Mouse (Mus musculus) frontal cortex, adult (tissue): ENCODE results near the gene Phka2.
A peak's percentile ranks its signal among the peaks of the same experiment; 100 is the strongest.

Experiments used
- ATAC-seq: cut with Nextera tagmentation; 2 replicates; pipeline ENCODE4 v1.9.2; 2017; ENCODE audit warnings: mild to moderate bottlenecking, moderate library complexity, mixed read lengths; ENCODE audit not compliant: low TSS enrichment

The Phka2 gene

DNA sequence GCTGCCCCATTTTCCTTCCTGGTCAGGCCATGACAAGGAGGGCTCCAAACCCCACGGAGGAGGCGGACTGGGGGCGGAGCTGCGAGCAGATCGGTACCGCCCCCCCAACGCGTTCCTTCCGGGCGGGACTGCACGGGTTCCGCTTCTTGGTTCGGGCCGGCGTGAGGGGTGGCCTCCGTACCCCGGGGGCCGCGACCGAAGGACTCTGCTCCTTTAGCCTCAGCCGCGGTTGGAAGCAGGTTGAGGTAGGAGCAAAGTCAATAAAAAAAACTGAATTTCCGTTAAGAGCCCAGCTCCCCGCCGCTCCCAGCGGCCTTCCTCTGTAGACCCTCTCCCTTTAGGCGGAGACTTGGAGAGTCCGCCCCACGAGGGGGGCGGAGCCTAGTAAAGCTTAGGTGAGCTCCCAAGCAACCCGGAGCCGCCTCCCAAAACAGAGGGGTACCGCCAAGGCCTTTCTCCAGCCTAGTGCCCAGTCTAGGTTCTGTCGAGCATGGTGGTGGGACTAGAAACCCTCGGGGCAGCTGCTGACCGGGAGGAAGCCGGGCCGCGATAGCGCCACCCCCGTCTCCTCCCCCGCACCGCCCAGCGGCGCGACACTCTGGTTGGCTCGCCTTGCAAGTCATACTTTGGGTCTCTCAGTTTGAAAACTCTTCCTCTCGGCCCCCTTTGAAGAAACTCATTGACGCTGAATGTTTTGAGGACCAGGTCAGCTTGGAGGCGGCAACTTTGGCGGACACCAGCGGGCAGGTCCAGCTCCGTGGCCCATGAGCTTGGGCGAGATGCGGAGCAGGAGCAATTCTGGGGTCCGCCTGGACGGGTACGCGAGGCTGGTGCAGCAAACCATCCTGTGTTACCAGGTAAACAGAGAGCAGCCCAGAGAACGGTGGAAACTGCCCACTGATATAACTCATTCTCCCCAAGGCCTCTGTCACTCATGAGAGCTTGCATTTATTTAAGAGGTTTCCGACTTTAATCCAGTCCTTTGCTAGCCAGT is at the start of gene Phka2:
Phka2 (plus strand) TSS at position 119 of the 994 bp plus-strand sequence.
- peak; percentile 95 for ATAC-seq

DNA sequence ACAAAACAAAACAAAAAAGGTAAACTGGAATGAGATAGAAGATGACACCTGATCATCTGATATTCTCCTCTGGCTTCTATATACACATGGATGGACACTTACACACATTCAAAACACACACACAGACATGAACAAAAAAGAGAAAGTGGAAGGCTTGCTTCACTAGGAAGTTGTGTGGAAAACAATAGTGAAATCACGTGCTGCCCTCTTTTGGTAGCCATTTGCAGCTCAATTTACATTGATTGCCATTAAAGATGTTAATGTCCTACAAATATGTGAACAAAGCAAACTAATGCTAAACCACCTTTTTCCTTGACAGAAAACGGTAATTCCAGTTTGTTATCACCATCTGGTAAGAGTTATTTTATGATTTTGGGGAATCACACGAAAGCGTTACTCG is 46.3 kb upstream of the Phka2 start:
- no peak for ATAC-seq

DNA sequence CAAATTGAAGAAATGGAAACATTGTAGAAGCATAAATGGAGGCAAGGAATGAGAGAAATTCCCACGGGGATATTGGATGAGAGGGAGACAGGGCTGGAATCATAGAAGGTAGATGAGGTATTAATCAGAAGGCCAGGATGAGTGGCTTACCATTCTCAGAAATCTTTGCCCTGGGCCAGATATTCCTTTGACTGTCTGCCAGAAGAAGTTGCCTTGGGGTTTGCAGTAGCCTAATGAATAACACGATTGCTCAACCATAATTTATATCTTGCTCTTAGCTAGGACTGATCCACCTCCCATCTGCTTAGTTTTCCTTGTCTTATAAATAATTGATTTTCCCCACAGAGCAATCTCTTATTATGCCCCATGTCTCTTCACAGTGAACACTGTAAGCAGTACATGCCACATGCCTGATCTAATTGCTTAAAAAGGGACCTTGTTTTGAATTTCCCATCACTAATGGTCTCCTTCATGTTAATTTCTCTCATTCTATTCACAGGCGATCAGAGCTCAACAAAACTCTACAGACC is 30.6 kb upstream of the Phka2 start:
- no peak for ATAC-seq

DNA sequence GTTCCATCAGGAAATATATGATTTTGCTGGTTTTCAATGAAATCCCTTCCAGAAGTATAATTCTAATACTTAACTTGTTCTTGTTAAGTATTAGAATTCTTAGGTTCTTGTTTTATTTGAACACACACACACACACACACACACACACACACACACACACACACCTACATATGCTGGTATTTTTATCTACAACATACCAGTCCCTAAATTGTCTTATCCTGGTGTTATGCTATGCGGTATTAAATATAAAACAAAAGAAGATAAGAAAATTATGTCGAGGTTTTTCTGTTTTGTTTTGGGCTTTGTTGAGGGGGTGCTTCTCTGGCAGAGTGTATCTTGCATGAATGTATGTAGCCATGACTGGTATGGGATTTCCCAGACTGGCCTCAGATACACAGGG is 12.2 kb upstream of the Phka2 start:
- no peak for ATAC-seq

DNA sequence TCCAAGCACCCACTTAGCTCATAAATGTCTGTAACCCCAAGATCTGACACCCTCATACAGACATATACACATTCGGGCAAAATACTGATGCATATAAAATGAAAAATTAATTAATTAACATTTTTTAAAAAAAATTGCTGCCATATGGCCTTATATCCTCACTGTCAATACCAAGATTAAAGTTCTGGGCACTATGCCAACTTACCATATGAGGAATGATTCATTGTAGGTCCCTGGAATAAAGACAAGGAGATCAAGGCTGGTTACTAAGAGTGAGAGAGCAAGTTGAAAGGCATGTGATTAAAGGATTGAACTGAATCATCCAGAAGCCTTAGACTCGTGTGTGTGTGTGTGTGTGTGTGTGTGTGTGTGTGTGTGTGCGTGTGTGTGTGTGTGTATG is 7.6 kb upstream of the Phka2 start:
- no peak for ATAC-seq

DNA sequence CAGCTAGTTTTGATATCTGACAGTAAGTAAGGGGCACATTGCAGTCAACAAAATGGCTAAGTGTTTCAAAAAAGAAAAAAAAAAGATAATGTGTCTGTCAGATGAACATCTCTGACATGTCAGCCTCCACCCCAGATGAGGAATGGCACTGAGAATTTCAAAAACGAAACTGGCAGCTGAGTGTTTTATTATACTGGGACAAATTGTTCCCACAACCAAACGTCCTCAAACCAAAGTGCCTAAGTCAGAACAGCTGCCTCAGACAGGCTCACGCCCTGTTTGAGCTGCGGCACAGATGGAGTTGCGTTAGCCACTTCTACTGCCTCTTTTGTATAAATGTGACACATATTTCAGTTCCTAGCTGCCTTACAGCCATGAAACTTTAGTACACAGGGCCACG is 7.0 kb upstream of the Phka2 start:
- ATAC-seq, result no peak

DNA sequence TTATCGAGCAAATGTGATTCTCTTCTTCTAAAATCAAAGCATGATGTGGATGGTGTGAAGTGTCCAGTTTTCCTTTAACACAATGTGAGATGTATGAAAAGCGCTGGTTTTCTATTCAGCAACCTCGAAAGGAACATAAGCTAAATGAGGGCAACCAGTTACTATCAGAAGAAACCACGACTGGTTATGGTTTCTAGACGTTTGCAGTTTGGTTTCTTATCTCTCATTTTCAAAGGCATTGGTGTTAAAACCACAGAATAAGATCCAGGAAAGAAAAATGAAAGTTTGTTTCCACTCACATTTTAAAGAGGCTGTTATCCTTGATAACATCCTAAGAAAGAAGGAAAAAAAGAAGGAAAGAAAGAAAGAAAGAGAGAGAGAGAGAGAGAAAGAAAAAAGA is 5.5 kb upstream of the Phka2 start:
- ATAC-seq, result no peak

DNA sequence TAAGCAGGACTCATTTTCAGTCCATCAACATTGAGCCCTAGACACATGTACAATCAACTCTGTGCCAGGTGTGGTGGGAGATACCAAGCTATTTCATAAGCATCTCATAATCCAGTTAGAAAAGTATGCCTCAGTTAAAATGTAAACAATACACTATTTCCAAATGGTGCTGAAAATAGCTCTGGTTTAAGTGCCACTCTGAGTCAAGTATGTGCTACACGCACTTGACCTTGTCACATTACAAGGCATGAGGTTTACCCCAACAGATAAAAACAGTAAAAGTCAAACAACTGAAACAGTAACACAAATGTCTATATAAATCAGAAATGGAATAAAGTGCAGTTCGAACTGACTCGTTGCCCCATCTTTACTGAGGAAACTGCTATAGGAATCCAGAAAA is 871 bp upstream of the Phka2 start:
- no peak for ATAC-seq

DNA sequence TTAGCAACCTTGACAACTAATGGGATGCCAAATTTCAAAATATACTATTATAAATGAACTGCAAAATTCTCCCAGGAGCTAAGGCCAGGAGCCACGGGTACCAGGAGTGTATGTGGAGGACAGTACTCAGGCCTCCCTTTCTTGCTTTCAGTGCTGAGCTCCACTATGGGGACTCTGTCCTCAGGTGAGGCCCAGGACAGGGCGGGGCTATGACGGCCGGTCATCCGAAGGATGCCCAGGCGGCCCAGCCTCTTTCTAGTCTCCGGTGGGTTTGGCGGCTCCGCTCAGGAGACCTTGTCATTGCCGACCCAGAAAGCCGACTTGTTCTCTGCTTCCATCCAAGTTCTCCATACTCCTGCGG is 299 bp upstream of the Phka2 start:
- peak; percentile 66 for ATAC-seq

DNA sequence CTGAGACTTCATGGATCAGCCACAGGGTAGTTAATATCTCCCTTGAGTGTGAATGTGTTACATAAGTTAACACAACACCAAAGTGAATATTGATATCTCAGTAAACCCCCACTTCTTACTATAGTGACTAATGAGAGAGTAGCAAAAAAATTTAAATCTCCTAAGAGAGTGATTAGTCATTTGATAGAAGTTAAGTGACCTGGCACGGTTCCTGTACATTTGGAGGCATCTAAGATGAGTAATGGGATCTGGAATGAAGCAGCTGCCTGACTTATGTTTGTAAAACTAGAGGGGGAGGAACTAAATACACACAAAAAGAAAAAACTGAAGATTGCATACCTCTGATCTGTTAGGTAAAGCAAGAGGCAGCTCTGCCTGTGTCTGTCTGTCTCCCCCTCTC is 7.1 kb downstream of the Phka2 start:
- ATAC-seq, result no peak

DNA sequence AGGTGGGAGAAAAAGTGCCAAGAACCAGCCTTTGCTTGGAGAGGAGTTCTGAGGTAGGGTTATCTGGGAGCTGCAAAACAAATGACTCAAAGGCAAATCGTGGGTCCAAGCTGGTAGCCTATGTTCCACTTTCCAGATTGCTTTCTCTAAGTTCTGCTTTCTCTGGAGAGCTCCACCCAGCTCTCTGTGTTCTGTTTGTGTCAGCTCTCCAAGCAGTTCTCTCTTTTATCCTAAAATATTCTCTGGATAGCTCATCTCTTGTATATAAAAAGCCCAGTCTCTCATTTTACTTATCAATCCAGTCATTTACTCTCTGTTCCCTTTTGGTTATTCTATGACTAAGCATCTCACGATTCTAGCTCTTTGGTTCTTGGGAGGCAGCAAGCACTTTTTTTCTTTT is 8.2 kb downstream of the Phka2 start:
- ATAC-seq, result peak; percentile 97

DNA sequence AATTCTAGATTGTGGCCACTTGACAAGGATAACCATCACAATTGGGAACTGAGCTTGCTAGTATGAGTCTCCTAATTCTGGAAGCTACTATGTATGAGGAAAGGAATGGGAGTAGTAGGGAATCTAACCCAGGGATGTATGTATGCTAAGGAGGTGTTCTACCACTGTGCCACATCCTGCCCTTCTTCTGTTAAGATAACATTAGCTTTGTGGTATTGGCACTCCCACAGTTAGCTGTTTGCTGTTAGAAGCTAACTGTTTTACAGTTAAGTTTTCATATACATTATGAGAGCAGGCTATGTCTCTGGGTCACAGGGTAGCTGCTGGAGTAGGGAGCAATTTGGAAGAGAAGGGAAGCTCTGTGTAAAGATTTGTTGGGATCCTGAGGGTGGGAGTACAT is 14.1 kb downstream of the Phka2 start:
- ATAC-seq, result no peak; the same call in 1 of the 2 replicates

DNA sequence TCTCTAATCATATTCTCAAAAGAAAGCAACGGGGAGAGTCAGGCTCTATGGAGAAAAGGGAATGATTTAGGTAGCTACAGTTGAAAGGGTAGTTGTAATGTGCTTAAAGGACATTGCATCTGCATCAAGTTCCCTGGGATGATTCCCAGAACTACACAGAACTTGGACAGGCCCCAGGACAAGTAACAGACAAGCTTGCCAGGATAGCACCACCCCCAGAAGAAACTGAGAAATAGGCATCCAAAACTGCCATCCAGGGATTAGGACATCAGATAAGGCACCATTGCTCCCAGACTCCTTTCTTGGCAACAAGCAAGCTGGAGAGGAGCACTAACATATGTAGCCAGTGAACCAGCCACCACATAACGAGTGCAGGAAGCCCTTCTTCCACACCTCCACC is 40.8 kb downstream of the Phka2 start:
- ATAC-seq, result peak; percentile 84

DNA sequence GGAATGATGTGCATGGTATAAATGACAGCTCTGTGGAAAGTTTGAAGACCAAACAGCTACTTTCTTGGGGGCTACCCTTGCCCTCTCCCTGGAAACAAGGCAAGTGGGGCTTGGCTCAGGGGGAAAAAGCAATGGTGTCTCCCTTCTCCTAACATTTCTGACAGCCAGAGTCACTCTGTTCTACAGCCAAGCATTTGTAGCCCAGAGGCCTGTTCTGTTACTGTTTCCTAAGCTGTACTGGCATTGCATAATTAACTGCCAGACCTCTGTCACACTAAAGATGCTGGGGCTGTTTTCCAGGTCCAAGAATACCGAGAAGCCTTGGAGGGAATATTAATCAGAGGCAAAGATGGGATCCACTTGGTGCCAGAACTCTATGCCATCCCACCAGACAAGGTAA is 46.9 kb downstream of the Phka2 start:
- ATAC-seq, result no peak

DNA sequence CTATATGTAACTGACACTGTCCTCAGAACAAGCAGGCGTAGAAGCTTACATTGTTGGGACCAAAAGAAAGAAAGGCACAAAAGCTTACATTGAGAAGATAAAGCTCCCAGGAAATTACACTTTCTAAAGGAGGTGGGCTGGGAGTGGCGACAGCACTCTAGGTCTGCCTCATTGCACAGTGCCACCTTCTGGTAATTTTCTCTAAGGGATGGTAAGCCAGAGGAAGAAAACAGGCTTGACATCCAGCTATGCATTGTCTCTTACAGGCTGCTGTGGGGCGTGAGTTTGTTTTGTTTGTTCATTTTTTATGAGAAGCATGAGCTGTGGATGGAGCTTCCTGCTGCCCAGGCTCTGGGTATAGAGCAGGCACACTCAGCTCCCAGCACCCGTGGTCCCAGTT is 50.1 kb downstream of the Phka2 start:
- ATAC-seq, result peak; percentile 69

DNA sequence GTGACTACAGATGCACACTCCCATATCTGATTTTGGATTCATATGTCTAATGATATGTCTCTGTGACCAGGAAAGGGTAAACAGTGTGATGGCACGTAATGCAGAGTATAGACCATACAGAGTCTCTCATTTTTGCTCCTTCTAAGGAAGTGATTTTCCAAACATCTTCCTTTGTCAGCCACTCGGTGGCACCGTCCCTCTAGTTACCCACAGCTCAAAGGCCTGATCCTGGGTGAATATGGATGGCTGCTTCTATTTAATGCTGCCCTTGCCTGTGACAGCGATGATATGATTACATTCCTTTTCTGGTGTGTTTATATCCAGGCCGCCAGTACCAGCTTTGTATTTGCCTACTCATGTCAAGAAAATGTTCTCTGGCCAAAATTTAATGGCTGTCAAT is 81.6 kb downstream of the Phka2 start:
- peak; percentile 64 for ATAC-seq

DNA sequence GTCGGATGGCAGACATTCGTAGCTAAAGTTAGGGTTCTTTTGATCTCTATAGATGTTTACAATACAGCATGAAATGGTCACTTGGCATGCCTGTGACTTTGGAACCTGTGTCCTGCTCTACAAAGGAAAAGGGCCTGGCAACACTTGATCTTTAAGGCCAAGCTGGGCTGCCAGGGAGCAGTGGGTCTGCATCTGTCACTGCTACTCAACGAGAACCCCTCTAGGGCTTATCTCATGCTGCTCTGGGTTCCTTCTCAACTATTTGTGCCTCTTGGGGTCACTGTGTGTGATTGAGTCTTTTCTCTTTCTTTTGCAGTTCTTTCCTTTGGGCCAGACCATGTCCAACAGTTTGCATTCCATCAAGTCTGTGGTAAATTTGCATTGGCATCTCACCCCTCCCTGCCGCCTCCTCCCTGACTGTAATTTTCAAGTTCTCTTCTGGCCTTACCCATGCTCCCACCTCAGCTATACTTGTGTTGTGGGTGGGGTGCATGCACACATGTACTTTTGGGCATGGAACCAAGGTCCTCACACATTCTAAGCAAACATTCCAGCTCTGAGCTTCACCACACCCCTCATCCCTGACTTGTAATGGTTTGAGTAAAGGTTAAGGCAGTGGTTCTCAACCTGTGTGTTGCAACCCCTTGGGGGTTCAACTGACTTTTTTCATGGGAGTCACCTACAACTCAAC is 82.3 kb downstream of the Phka2 start:
- no peak for ATAC-seq

DNA sequence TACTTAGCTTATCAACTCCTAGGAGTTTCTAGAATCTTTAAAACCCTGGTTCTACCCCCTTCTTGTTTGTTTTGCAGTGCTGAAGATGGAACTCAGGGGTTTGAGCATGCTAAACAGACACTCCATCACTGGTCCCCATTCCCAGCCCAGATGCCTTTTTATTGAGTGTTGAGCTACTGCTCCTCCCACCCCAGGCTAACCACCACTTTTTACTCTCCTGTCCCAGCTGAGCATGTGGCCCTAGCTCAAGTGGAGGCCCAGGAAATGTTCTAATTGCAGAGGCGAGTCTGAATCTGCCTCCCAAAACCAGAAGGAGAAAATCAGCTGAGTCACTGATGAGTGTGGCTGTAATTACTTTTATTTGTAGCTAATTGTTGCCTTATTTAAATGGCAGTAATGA is 83.1 kb downstream of the Phka2 start:
- no peak for ATAC-seq

DNA sequence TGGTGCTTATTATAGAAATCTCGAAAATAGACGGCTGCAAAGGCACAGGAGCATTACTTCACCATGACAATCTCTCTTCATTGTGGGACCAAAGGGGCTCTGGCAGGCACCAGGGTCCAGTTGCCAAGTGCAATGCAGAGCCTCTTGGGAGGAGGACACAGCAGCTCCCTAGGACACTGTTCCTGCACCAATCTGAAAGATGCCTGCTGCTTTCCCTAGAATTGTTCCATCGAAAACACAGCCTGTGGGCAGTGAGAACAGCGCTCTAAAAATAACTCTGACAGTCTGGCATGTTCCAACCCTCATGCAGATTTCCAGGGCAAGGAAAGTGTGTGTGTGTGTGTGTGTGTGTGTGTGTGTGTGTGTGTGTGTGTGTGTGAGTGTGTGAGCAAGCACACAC is 86.6 kb downstream of the Phka2 start:
- peak; percentile 47 for ATAC-seq

DNA sequence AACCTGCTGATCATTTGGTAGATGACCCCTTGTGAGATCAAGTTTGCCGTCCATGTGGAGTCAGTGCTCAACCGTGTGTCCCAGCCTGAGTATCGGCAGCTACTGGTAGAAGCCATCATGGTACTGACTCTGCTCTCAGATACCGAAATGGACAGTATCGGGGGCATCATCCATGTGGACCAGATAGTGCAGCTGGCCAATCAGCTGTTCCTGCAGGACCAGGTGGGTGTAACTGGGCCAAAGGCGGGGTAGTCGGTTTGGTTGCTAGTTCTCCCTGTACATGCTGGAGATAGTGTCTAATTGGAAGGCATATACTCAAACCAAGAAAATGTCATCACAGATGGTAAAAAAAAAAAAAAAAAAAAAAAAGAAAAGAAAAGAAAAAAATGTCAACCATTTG is 88.2 kb downstream of the Phka2 start:
- ATAC-seq, result no peak

DNA sequence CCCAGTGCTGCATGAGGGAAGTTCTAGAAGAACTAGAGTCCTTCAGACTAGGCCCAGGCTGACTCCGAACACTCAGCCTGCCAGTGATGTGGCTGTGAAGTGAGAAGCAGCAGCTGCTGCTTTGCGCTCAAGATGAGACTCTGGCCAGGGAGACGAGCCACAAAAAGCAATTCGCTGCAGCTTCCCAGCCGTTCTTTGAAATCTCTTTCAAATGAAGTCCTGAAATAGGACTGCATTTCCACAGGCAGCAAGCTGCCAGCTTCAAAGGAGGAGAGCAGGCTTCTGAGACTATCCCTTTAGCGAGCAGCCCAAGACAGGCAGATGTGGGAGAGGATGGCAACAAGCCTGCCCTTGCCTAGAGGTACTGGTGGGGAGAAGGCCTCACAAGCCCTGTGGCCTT is 91.0 kb downstream of the Phka2 start:
- peak; percentile 83 for ATAC-seq

DNA sequence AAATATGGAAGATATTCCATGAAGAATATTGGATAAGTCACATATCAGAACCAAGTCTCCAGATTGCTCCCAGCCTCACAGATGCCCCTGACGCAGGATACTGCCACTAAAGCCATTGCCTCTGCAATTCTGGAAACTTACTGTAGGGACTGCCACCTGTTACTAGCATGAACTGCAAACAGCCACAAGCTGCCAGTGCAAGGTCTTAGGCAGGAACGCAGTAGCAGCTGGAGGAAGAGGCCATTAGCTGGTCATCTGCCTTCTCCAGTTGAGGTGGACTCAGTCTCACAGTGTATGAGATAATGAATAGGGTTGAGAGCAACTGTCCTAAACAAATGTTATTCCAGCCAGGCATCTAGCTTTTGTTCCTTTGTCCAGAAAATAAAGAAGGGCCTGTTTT is 96.1 kb downstream of the Phka2 start:
- ATAC-seq, result no peak
